Mouse (Mus musculus): ENCODE results near the gene Col4a1.

Gene Col4a1

DNA sequence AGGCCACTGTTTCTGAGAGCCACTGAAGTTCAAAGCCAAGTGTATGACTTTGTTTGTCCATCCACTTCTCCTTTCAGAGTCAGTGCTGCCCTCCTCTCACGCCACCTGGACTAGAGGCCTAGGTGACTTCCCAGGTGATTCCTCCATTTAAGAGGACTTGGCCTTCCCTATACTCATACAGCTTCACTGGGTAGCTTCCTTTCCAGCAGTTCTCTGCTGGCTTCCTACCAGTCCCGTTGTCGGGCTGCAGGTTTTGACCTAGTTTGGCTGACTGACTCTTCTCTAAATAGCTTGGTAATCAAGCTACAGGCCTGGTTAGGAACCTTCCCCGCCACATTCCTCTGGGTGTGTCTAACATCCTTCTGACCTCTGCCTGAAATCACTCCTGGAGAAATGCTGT lies 18.9 kb upstream of the Col4a1 start:
- no peak for DNase-seq (ENCODE audit: low read depth, low spot score)

DNA sequence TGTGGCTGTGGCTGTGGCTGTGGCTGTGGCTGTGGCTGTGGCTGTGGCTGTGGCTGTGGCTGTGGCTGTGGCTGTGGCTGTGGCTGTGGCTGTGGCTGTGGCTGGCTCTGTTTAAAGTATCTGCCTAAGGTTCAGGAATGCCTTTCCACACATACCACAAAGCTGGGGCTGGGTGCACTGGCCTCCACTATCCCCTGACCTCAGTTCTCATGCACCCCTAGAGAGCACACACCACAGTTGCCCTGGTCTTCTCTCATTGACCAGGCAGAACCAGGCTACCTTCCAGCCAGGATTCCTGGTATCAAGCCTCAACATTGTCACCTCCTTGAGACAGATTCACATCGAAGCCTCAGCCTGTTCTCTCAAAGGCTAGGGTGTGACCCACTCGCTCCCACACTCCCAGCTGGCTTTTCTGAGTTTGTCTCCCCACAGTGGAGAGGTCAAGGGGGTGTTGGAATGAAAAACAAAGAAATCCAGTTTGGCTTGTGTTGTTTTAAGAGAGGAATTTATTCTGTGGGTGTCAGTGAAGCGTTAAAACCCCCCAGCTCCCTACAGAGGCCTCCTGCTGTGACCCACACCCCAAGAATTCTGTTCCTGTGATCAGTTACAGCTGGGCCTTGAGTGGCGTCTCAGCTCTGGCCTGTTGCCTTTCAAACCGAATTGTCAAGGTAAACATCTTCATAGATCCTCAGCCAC lies 15.2 kb upstream of the Col4a1 start:
- no peak for DNase-seq (ENCODE audit: low read depth, low spot score)

DNA sequence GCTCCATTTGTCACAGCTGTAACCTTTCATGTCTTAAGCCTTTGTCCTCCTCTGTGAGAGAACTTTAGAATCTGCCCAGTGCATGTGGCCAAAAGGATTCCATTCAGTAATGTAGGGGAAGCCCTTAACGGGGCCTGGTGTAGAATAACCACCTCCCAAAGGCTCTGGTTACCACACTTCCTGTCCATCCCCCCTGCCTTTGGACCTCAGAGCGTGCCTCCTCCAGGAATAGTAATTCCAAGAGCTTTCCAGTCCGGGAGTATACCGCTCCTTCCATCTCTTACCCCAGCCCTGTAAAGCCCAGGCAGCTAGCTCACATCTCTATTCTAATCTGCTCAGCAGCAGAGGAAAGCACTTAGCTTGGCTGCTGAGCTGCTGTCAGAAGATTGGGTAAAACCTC lies 14.7 kb upstream of the Col4a1 start:
- no peak for DNase-seq (ENCODE audit: low read depth, low spot score)

DNA sequence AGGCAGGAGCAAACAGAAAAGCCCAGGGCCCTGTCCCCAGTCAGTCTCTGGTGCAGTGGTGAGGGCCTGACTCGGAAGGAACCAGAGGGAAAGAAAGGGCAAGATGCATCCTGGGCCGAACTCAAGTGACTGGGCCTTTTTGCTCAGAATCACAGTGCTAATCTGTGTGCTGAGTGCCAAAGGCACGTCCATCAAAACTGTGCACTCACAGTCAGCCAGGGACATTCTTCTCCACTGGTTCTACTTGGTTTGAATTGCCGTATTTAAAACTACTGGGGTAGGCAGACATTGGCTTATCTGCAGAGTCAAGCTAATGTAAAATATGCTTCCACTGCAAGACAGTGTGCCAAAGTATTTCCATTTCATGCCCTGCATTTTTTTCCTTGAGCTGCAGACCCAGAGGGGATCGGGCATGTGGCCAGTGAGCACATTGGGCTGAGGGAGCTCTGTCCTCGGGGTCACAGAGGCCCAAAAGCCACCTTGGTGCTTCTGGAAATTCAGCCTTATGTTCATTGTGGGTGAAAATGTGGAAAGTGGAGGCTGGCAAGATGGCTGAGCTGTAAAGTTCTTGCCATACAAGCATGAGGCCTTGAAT lies 12.3 kb upstream of the Col4a1 start:
- DNase-seq (ENCODE audit: low read depth, low spot score), result no peak

DNA sequence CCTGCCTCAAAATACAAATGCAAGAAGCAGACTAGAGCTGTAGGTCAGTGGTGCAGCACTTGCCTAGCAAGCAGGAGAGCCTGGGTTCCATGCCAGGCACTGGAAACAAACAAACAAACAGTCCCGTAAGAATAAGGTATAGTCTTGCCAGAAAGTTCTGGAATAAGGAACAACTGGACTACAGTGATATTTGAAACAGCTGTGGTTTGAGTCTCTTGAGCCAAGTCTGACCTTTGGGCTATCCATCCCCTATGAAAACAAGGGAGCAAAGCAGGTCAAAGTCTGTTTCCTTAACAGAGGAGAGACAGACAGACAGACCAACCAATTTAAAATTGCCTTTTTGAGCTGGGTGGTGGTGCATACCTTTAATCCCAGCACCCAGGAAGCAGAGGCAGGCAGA lies 11.1 kb upstream of the Col4a1 start:
- no peak for DNase-seq (ENCODE audit: low read depth, low spot score)

DNA sequence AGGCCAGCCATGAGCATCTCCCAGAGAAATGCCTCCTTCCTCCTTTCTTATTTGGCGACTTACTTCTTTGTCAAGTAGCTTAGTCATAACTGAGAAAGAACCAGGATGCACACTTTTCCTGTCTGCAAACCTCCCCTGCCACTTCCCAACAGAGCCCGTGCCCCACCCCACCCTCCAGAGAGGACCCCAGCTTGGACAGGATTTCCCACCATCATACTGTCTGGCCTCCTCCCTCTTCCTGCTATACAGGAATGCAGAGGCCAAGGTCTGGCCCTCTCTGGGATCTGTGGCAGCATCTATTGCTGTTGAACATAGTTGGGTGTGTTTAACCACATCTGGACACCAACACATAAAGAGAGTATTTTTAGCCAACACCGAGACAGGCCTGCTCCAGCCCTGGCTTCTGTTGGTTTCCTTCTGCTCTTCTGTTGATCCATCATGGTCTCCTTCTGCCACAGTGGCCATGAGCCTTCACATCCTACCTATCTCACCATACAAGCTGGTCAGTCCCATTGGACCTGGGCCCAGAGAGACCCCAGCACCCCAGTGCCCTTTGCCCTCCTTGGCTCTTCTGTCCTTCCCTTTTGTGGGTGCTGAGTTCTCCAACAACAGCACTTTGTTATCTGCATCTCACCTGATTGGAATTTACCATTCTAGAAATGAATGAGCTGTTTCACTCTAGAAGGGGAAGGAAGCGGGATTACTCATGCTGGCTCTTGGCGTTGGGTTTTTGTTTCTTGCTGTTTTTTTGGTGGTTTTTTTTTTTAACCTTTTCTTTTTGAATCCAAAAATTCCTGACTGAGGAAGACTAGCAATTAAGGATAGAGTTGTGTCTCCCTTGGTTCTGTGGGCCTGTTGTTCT lies 10.3 kb upstream of the Col4a1 start:
- no peak for DNase-seq (ENCODE audit: low read depth, low spot score)

DNA sequence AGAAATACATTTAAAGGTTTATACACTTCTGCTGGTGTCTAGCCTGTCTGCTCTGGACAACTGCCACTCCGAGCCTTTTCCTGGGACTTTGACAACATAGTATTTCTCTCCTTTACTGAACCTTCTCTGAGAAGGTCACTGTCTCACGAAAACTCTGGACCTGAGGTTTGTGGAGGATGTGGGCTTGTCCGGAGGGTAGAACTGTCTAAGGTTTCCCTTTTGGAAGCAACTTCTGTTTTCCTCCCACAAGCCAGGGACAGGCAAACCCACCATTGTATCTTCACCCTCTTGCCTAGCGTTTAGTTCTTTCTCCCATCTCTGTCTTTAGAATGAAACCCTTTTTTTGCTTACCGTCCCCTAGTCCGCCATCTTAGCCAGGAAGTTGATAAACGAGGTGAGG lies 9.2 kb upstream of the Col4a1 start:
- no peak for DNase-seq (ENCODE audit: low read depth, low spot score)

DNA sequence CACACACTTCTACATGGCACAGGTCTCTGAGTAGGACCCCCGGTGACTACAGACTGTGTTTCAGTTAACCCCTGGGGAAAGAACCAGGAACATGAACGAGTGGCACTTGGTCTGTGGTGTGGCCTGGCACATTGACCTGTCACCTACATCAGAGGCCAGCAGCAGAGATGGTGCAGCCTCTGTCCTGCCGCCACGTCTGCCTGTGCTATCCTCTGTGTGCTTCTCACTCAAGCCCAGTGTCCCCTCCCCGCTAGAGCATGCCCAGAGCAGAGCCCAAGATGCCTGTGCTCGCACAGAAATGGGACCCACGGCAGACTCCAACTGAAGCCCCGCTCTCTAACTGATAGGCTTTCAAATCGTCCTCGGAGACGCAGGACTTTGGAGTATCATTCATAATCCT lies 6.8 kb upstream of the Col4a1 start:
- DNase-seq (ENCODE audit: low read depth, low spot score), result no peak

DNA sequence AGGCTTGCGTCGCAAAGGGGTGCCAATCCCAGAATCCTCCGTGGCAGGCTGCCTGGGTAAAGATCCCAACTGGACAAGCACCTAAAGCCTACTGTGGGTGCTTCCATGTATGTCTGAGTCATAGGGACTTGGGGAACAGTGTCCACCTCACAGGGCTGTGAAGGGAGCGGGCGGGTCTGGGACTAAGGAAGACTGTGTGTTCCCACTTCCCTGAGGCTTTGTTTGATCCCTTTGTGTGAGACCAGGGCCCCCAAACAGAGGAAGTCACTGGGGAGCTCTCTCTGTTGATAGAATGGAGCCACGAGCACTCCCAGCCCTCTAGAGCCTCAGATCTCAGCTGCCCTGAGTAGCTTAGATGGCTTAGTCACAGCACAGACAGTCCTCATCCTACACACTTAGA lies 3.5 kb upstream of the Col4a1 start:
- DNase-seq (ENCODE audit: low read depth, low spot score), result no peak

DNA sequence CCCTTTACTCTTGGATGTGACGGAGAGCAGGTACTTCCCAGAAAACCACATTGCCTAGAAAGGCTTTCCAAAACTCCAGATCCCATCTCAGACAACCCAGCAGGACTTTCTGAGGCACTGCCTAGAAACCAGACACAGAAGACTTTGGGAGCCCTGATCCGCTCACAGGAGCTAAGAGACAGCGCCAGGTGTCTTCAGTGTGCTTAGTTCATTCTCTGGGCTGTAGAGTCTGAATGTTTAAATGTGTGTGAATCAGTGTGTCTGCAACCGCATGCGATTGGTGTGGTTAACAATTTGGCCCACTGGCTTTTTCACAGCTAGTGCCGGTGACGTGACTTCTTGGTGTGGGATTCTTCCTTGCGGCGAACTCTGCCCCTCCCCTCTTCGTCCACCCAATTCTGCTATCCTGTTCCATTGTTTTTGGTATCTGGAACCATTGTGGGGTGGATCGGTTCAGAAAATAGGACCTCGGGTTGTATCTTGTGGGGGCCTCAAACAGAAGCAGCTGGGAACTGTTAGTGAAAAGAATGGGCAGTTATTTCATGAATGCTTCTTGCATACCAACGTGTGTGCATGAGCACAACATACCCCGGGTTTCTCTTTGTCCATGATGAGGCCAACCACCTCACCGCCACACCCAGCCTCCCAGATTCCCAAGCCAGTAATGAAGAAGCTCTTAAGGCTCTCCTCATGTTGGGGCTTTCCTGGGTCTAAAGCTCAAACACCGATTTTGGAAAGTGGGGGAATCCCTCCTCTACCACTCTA lies 2.7 kb upstream of the Col4a1 start:
- no peak for DNase-seq (ENCODE audit: low read depth, low spot score)

DNA sequence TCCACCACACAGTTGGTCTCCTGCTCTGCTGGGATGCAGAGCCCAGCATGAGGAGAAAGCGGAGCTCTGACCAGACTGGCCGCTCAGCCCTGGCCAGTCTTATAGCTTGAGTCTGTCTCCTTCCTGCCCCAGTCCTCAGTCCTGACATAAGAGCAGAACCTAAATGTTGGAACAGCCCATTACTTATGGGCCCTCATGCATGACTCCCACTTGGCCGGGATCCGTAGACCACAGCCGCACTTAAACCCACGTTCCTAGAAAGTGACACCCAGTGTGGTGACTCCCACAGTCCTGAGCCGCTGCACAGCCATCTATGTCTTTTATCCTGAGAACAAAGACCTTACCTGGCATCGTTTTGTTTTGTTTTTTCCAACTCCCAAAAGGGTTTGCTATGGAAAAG lies 2.0 kb upstream of the Col4a1 start:
- DNase-seq (ENCODE audit: low read depth, low spot score), result no peak

DNA sequence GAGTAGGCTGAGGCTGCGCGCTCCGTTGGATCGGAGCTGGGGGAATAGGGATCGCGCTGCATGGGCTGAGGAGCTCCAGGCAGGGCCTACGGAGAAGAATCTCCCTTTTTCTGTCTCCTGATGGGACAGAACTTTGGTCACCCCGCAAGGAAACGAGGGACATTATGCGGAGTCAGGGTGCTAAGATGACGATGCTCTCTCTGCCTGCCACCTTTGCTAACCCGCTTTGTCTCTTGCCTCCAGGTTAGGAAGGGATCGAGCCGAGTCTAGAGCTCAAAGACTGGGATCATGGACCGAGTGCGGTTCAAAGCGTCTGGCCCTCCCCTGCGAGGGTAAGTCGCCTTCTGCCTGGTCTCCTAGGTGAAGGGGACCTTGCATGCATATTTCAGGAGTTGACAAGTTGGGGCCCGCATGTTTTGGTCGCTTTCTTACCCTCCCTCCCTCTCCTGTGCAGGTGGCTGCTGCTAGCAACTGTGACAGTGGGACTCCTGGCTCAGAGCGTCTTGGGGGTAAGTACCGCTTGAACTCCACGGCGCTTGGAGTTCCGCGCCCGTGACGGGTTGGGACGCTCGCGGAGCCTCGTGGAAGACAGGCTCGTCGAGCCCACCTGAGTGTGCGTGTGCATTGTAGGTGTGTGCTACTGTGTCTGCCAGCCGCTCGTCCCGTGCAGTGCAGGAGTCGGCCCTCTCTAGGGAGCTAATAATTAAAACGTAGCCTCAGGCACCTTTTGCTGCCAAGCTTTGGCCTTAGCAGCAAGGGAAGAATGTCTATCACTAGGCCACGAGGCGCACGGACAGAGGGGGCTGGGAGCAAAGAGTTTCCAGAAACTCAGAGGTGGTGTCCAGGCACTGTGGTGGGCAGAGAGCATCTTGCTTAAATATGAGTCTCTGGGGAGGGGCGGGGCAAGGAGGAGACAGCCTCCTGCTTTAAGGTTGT lies 818 bp upstream of the Col4a1 start:
- no peak for DNase-seq (ENCODE audit: low read depth, low spot score)

DNA sequence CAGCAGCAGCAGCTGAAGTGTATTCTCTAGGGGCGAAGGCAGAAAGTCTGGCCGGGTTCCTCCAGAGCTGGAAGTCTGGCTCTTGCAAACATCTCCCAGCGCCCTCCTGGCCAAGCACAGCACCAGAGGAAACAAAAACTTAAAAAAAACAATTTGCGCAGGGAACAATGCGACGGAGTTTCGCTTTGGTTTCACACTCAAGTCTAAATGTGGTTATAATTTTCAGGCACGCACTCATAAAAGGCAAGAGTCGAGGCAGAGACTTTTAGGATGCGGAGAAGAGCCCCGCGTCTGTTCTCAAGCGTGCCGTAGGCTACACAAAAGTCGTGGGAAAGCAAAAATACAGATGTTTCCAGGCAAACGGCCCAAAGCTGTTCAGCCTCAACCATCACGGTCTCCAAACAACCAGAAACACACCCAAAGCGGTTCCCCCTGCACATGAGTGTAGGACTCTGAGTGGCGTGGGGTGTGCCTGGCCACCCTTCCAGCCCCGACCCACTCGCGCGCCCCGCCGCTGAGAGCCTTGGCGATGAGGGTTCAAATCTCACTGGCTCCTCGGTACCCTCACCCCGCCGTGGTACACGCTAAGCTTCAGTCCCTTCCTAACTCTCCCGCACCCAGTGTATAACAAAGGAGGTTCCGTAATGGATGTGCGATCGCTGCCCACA lies 811 bp downstream of the Col4a1 start:
- DNase-seq (ENCODE audit: low read depth, low spot score), result no peak

DNA sequence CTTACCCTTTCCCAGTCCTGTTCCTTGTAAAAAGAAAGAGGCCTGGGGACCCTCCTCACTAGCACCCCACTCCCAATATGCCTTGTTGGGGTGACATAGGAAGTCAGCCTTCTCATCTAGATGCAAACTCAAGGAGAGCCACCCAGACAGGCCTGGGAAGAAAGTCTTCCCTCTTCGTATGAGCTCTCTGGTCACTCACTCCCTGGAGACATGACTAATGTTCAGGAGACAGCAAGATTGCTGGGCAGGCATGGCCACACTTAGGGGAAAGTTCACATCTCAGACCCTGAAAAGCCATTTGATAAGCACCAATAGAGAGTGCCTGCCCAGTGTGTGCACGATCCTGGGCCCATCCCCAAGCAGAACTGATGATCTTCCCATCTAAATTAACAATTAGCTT lies 2.6 kb downstream of the Col4a1 start:
- DNase-seq (ENCODE audit: low read depth, low spot score), result no peak

DNA sequence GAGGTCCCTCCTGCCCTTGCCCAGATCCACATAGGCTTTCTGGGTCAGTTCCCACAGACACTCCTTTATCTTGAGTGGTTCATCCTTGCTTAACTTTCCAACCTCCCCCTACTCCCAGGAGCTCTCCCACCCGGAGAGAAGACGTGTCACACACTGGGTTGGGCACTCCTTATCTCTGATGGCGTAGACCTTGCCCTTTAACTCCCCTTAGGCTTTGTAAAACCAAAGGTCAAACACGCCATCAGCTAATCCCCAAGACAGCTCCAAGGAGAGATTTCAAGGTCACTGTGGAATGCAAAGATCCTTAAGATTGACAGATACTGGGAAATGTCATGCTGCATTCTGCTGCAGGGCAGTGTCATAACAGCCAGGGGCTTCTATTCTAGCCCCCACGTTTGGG lies 3.4 kb downstream of the Col4a1 start:
- DNase-seq (ENCODE audit: low read depth, low spot score), result no peak

DNA sequence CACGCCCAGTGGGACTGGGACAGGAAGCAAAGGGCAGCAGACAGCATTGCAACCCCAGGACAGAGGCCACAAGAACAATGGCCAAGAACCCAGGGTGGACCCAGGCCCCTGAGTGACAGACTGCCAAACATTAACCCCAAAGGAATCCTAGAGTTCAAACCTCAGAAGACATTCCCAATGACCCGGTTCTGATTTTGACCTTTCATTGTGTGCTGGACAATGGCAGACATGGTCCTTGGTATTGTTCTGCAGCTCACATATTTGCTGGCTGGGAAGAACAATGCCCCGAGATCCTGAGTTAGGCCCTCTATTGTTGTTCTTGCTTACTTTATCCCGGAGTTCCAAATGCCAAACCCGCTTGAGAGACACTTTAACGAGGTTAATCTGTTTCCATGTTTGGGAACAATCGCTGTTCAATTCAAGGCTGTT lies 4.0 kb downstream of the Col4a1 start:
- no peak for DNase-seq (ENCODE audit: low read depth, low spot score)

DNA sequence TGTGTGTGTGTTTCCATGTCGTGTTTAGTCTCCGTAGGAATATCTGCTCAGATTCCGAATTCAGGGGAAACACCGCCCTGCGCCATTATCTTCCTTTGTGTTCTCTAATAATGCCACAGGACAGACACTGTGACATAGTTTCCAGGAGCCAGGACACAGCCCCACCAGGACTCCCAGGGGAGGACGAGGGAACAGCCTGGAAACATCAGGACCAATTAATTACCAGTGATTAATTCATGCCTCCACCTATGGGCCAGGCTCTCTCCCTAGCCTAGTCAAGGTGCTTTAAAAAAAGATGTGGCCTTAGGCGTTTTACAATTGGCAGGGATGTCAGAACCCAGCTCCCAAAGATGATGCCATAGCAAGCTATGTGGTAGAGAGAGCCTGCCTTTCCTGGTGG lies 5.2 kb downstream of the Col4a1 start:
- no peak for DNase-seq (ENCODE audit: low read depth, low spot score)

DNA sequence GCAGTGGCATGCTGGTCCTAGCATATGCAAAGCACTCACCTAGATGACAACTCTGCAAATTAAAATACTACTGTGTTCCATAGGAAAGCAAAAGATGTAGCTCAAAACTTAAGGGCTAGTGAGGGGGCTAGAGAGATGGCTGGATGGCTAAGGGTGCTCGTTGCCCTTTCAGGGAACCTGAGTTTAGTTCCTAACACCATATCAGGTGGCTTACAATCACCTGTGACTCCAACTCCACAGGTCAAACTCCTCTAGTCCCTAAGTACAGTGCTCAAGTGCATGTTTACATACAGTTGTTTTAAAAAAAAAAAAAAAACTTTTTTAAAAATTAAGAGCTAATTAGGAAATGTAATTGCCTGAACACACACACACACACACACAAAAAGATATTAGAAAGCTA lies 7.1 kb downstream of the Col4a1 start:
- no peak for DNase-seq (ENCODE audit: low read depth, low spot score)

DNA sequence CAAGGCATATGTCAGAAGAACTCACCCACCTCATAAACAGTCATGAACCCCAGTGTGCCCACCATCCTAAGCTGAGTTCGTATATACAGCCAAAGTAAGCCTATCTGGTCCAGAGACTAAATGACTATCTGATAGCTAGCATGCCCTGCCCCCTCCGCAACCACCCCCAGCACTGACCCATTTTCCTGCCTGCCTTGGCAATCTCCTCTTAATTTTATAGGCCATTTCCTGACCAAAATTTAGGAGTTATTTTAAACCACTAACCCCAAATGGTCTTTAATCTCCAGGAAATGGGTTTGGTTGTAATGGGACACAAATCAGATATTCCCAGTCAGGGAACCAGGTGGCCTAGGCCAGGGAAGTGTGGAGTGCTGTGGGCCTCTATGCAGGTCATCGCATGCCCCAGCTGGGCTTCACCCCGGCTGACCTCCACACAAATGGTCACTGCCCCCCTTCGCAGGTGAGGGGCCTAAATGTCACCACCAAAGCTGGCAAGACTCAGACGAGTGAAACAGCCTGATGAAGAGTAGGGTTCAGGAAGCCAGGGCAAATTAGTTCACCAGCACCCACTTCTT lies 8.5 kb downstream of the Col4a1 start:
- no peak for DNase-seq (ENCODE audit: low read depth, low spot score)

DNA sequence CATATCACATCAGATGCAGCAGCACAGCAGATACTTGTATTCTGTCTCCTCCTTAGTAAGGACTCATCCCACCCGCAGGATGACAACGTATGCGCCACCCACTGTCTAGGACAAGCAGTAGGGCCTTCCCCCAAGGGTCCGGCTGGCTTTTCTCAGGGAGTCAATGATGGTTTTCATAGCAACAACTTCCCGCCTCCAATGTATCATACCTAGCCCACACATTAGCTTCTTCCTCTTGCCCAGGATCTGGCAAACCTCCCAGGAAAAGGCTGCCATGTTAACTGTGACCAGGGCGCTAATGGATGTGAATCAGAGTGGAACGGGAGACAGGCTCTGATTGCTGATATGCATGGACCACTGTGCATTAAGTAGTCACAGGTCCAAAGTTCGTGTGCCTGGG lies 12.2 kb downstream of the Col4a1 start:
- DNase-seq (ENCODE audit: low read depth, low spot score), result no peak

Measured in A20 (cell line).